Mouse (Mus musculus): ENCODE data around the gene Txlna. TPM values are rescaled to one million over a fixed set of nuclear protein-coding genes. Genes with fewer than 3 reads are reported as not detected.

The Txlna gene
- polyA plus RNA-seq, 1 experiment, result 40.0 TPM

GRCm38 (mm10) chr4:129610026-129610425, 30.8 kb downstream of the Txlna start:
- H3K27ac ChIP-seq (ENCODE audit: insufficient read depth, low read length), result no peak overlapping the region
- 81% methylated on average over 4 of the region's 4 CpGs for WGBS
- H3K27me3 ChIP-seq (ENCODE audit: control insufficient read depth, insufficient read depth, low read length), result no peaks in the 10 kb centered on the region
- TF ChIP-seq POLR2A (IDR thresholded peaks at IDR 0.05; ENCODE audit: borderline replicate concordance, insufficient read depth, low read length) (no peak), CTCF (IDR thresholded peaks at IDR 0.05; ENCODE audit: borderline replicate concordance, insufficient read depth, low read depth, low read length) (no peak)
- DNase-seq, result no peak
- peaks cover 7% of the 10 kb centered on the region; the same call in 1 of the 2 replicates for H3K4me1 ChIP-seq (ENCODE audit: control insufficient read depth, insufficient read depth, low read length)
- no peak overlapping the region for H3K4me3 ChIP-seq (replicated peaks; ENCODE audit: insufficient read depth, low read depth, low read length)

DNA sequence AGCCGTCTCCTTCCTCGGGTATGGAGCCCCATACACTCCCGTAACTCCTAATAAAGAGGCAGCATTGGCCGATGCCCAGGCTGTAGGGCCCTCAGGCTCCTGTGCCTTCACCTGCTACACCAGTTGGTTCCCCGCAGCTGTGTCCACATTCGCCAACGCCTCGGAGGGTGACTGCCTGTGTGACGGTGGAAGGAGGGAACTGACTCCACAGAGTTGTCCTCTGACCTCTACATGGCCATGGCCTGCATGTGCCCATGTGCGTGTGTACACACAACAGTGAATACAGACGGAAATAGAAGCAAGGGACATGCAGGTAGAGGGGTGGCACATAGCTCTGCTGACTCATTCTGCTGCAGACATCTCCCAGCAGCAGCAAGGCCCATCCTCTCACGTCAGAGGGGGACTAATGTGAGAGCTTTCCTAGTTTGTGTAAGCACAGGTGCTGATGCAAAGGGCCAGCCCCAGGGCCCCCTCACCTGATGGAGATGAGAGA, 31.7 kb downstream of the Txlna start:
- DNase-seq, result peak; percentile 20 to 30
- WGBS, result 76% methylated on average over 12 of the region's 12 CpGs
- peaks cover 7% of the 10 kb centered on the region; the same call in 1 of the 2 replicates for H3K4me1 ChIP-seq (ENCODE audit: control insufficient read depth, insufficient read depth, low read length)
- no peaks in the 10 kb centered on the region for H3K27me3 ChIP-seq (ENCODE audit: control insufficient read depth, insufficient read depth, low read length)
- no peak overlapping the region for H3K4me3 ChIP-seq (replicated peaks; ENCODE audit: insufficient read depth, low read depth, low read length)
- no peak for TF ChIP-seq CTCF (IDR thresholded peaks at IDR 0.05; ENCODE audit: borderline replicate concordance, insufficient read depth, low read depth, low read length)
- TF ChIP-seq POLR2A (IDR thresholded peaks at IDR 0.05; ENCODE audit: borderline replicate concordance, insufficient read depth, low read length), result no peak
- no peak overlapping the region for H3K27ac ChIP-seq (ENCODE audit: insufficient read depth, low read length)

GRCm38 (mm10) chr4:129608426-129609025, 32.3 kb downstream of the Txlna start:
- WGBS, result 31% methylated on average over 7 of the region's 7 CpGs
- Histone ChIP-seq H3K4me1 (ENCODE audit: control insufficient read depth, insufficient read depth, low read length) (peaks cover 7% of the 10 kb centered on the region; the same call in 1 of the 2 replicates), H3K4me3 (replicated peaks; ENCODE audit: insufficient read depth, low read depth, low read length) (no peak overlapping the region), H3K27me3 (ENCODE audit: control insufficient read depth, insufficient read depth, low read length) (no peaks in the 10 kb centered on the region), H3K27ac (ENCODE audit: insufficient read depth, low read length) (peak overlapping the region; percentile 59; the same call in 1 of the 2 replicates)
- DNase-seq, result peak; percentile 79 to 83
- no peak for TF ChIP-seq POLR2A (IDR thresholded peaks at IDR 0.05; ENCODE audit: borderline replicate concordance, insufficient read depth, low read length)
- peak; percentile 94 for TF ChIP-seq CTCF (IDR thresholded peaks at IDR 0.05; ENCODE audit: borderline replicate concordance, insufficient read depth, low read depth, low read length)

DNA sequence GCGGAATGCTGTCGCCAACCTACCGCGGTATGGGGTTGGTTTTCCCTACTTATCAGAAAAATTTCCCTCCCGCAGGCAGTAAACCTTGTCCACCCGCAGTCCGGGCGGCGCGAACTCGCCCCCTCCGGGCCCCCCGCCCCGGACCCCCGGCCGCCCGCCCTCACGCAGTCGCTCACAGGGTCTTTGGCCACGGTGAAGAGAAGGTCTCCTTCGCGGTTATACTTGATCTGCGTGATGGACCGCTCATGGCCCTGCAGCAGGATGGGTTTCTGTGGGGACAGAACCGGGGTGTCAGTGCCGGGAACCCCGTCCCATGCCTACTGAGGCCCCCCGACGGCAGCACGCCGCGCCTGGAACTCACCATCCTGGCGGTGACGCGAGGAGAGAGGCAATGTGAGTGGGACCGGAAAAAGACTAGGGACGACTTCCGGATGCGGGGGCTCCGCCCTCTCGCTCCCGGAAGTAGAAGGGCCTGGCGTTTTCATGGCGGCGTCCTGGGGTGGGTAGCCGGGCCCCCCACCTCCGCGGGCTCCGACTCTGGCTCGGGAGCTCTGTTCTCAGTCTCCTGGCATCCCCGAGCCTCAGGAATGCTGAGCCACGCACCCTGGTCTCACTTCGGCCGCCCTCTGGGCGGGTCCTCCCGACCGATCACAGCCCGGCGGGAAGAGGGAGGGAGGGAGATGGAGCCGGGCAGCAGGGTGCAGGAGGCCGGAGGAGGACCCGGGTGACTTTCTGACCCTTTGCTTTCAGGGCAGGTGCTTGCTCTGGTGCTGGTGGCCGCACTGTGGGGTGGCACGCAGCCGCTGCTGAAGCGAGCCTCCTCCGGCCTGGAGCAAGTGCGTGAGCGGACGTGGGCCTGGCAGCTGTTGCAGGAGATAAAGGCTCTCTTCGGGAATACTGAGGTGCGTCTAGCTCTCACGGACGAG, 40.4 kb downstream of the Txlna start, which contains the start of the genes Eif3i and Tmem234:
TSS of gene Eif3i (minus strand) at position 416 of the 926 bp plus-strand sequence.
TSS of gene Tmem234 (plus strand) at position 436 of the 926 bp plus-strand sequence.
- TF ChIP-seq CTCF (IDR thresholded peaks at IDR 0.05; ENCODE audit: borderline replicate concordance, insufficient read depth, low read depth, low read length) (no peak), POLR2A (IDR thresholded peaks at IDR 0.05; ENCODE audit: borderline replicate concordance, insufficient read depth, low read length) (peak; percentile 82)
- Histone ChIP-seq H3K27ac (ENCODE audit: insufficient read depth, low read length) (0 out of 2 replicates have a peak within 1 kb of the TSS, but pooled peaks have one; percentile 42), H3K4me1 (ENCODE audit: control insufficient read depth, insufficient read depth, low read length) (peaks cover 10% of the 10 kb centered on the region), H3K4me3 (replicated peaks; ENCODE audit: insufficient read depth, low read depth, low read length) (peak within 1 kb of the TSS; percentile 88), H3K27me3 (ENCODE audit: control insufficient read depth, insufficient read depth, low read length) (no peaks in the 10 kb centered on the region)
- under 1% methylated on average over 74 of the region's 74 CpGs for WGBS
- DNase-seq, result peak; percentile 82 to 84

DNA sequence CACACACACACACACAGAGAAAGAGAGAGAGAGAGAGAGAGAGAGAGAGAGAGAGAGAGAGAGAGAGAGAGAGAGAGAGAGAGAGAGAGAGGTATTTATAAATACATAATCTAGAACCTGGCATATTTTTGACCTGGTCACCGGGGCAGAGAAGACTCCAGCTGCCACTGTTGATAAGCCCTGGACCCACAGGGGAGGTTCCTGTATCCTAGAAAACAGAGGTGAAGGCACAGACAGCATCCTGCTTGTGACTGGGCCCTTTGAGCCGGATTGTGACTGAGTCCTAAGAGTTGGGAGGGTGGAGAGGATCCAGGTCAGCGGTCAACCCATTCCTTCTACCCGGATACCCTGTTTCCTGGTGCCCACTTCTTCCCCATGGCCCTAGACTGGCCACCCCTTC, 52.0 kb downstream of the Txlna start:
- H3K4me1 ChIP-seq (ENCODE audit: control insufficient read depth, insufficient read depth, low read length), result no peaks in the 10 kb centered on the region
- WGBS, result 73% methylated on average over 4 of the region's 4 CpGs
- H3K27me3 ChIP-seq (ENCODE audit: control insufficient read depth, insufficient read depth, low read length), result no peaks in the 10 kb centered on the region
- H3K27ac ChIP-seq (ENCODE audit: insufficient read depth, low read length), result no peak overlapping the region
- TF ChIP-seq CTCF (IDR thresholded peaks at IDR 0.05; ENCODE audit: borderline replicate concordance, insufficient read depth, low read depth, low read length) (no peak), POLR2A (IDR thresholded peaks at IDR 0.05; ENCODE audit: borderline replicate concordance, insufficient read depth, low read length) (no peak)
- no peak overlapping the region for H3K4me3 ChIP-seq (replicated peaks; ENCODE audit: insufficient read depth, low read depth, low read length)
- DNase-seq, result no peak

- 13% methylated on average over 1 of the region's 1 CpGs for WGBS
- no peaks in the 10 kb centered on the region for H3K27me3 ChIP-seq (ENCODE audit: control insufficient read depth, insufficient read depth, low read length)
- no peak for DNase-seq
- TF ChIP-seq CTCF (IDR thresholded peaks at IDR 0.05; ENCODE audit: borderline replicate concordance, insufficient read depth, low read depth, low read length), result no peak
- no peak for TF ChIP-seq POLR2A (IDR thresholded peaks at IDR 0.05; ENCODE audit: borderline replicate concordance, insufficient read depth, low read length)
- H3K27ac ChIP-seq (ENCODE audit: insufficient read depth, low read length), result no peak overlapping the region
- H3K4me3 ChIP-seq (replicated peaks; ENCODE audit: insufficient read depth, low read depth, low read length), result no peak overlapping the region
- no peaks in the 10 kb centered on the region for H3K4me1 ChIP-seq (ENCODE audit: control insufficient read depth, insufficient read depth, low read length)
Observed at GRCm38 (mm10) chr4:129586943-129587342, 53.9 kb downstream of the Txlna start.

DNA sequence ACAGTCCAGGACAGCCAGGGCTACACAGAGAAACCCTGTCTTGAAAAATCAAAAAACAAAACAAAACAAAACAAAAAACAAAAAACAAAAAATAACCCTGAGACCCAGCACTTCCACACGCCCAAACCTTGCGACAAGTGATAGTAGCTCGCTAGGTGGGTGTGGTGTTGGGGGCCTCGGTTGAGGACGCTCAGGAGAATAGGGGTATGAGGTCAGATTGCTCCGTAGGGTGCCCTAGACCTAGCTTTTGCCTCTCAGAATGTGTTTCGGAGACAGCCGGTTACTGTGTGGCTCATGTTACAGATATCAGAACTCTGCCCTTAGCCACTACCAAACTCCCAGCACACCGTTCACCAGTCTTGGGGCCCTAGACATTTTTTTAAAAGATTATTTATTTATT, 55.1 kb downstream of the Txlna start:
- 89% methylated on average over 9 of the region's 9 CpGs for WGBS
- DNase-seq, result no peak
- no peaks in the 10 kb centered on the region for H3K4me1 ChIP-seq (ENCODE audit: control insufficient read depth, insufficient read depth, low read length)
- H3K27me3 ChIP-seq (ENCODE audit: control insufficient read depth, insufficient read depth, low read length), result no peaks in the 10 kb centered on the region
- no peak overlapping the region for H3K4me3 ChIP-seq (replicated peaks; ENCODE audit: insufficient read depth, low read depth, low read length)
- no peak overlapping the region for H3K27ac ChIP-seq (ENCODE audit: insufficient read depth, low read length)
- TF ChIP-seq CTCF (IDR thresholded peaks at IDR 0.05; ENCODE audit: borderline replicate concordance, insufficient read depth, low read depth, low read length) (no peak), POLR2A (IDR thresholded peaks at IDR 0.05; ENCODE audit: borderline replicate concordance, insufficient read depth, low read length) (no peak)
